Mouse (Mus musculus) testis, adult 2 months (tissue): Measurements from ENCODE around the gene Plppr2.

ENCODE experiments used
- CTCF ChIP-seq: fragments of 200-500 bp; IDR thresholded peaks from 2 replicates; pipeline ENCODE4 v1.5.1; 2012; ENCODE audit warnings: low read depth, mild to moderate bottlenecking, inconsistent platforms, low read length, moderate library complexity; ENCODE audit not compliant: control insufficient read depth, insufficient read depth, insufficient replicate concordance
- POLR2A ChIP-seq: fragments of 200-500 bp; IDR thresholded peaks from 2 replicates; pipeline ENCODE4 v1.6.1; 2012; ENCODE audit warnings: low read depth, mild to moderate bottlenecking, inconsistent platforms, low read length, moderate library complexity; ENCODE audit not compliant: control insufficient read depth

- peak; percentile 56; the same call in 1 of the 2 replicates for TF ChIP-seq CTCF
- no peak for TF ChIP-seq POLR2A
Observed at GRCm38 (mm10) chr9:21950322-21950721, 13.5 kb downstream of the Plppr2 start.
